Mouse (Mus musculus): Measurements from ENCODE around the gene P2ry6.

DNA sequence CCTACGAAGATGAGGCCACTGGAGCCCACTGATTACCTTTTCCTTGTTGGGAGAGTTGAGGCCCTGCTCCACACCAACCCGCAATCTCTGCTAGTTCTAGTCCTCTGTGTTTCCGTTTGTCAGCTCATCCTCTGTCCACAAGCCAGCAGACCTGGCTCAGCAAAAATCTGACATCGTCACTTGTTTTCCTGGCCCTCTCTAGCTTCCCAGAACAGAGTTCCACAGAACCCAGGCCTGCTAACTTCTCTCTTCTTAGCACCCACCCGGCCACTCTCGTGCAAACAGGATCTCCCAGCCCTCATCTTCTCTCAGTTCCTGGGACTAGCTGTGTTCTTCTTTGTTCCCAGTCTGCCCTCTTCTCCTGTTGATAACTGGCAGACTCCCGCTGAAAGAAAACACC lies 21.8 kb downstream of the P2ry6 start:
- TF ChIP-seq CHD2 (IDR thresholded peaks at IDR 0.05; ENCODE audit: low read depth, low read length) (no peak), MAFK (IDR thresholded peaks at IDR 0.05; ENCODE audit: insufficient read depth, low read depth, low read length) (no peak)

All from ES-E14 (cell line).